In the genomic region with DNA sequence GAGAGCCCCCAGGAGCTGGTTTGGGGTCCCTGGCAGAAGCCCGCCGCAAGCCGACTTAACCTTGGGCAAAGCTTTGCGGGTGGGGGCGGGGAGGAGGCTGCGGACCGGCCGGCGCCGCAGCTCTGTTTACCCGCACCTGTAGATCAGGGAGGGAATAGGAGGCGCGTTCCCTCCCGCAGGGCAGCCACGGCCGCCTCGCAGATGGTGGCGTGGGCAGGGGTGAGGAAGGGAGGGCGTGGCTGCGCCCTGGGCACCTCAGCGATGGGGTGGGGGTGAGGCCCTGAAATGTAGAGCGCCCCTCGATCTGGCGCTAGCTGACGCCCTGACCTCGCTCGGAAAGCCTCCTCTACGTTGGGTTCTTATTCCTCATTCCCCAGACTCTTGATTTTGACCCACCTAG, we compare ENCODE assay signal across 8 mouse cellular contexts. TPM values are rescaled to one million over a fixed set of nuclear protein-coding genes. Genes with fewer than 3 reads are reported as not detected.
DNase-seq lines count a peak whose midpoint lies in the region; ATAC-seq and TF ChIP-seq lines count a peak whose summit lies in the region.

No protein-coding gene starts in this region.

- H3K9ac ChIP-seq in heart, postnatal 0 days (replicated peaks; ENCODE audit: low read depth, low read length) = peak overlapping the region; percentile 59
- no peak overlapping the region for H3K9ac ChIP-seq in liver, postnatal 0 days (replicated peaks)

- H3K9me3 ChIP-seq in heart, postnatal 0 days (replicated peaks; ENCODE audit: control insufficient read depth, low read length) = no peaks in the 10 kb centered on the region
- no peaks in the 10 kb centered on the region for H3K9me3 ChIP-seq in liver, postnatal 0 days (ENCODE audit: low read length)

- no peak for TF ChIP-seq CTCF in heart, postnatal 0 days (IDR thresholded peaks at IDR 0.05; ENCODE audit: low read depth)
- TF ChIP-seq CTCF in liver, postnatal 0 days (IDR thresholded peaks at IDR 0.05; ENCODE audit: low read depth) = no peak

- ATAC-seq in heart, postnatal 0 days (ENCODE audit: insufficient read depth, low read depth) = no peak
- ATAC-seq in liver, postnatal 0 days = no peak

- peak overlapping the region; percentile 51 for H3K4me3 ChIP-seq in heart, postnatal 0 days (ENCODE audit: low read depth, low read length)
- H3K4me3 ChIP-seq in liver, postnatal 0 days (ENCODE audit: low read depth, low read length) = peak overlapping the region; percentile 46

- no peak for TF ChIP-seq EP300 in heart, postnatal 0 days (IDR thresholded peaks at IDR 0.05; ENCODE audit: low read depth)
- no peak for TF ChIP-seq EP300 in liver, postnatal 0 days (IDR thresholded peaks at IDR 0.05; ENCODE audit: low read depth)

- H3K27me3 ChIP-seq in heart, postnatal 0 days (ENCODE audit: control insufficient read depth, insufficient read depth, low read length) = peaks cover 71% of the 10 kb centered on the region
- peaks cover 51% of the 10 kb centered on the region for H3K27me3 ChIP-seq in liver, postnatal 0 days (ENCODE audit: insufficient read depth, low read length)
- peaks cover 2% of the 10 kb centered on the region; the same call in 1 of the 2 replicates for H3K27me3 ChIP-seq in splenic B cell, adult 2 months (ENCODE audit: control insufficient read depth, insufficient read depth, low read length, poor library complexity, severe bottlenecking)

- H3K4me1 ChIP-seq in heart, postnatal 0 days (ENCODE audit: control insufficient read depth, insufficient read depth) = peaks cover 5% of the 10 kb centered on the region; the same call in 1 of the 2 replicates
- H3K4me1 ChIP-seq in liver, postnatal 0 days (ENCODE audit: insufficient read depth) = peaks cover 12% of the 10 kb centered on the region; the same call in 1 of the 2 replicates

- H3K4me2 ChIP-seq in heart, postnatal 0 days (ENCODE audit: low read depth, low read length) = peak overlapping the region; percentile 79
- peak overlapping the region; percentile 77 for H3K4me2 ChIP-seq in liver, postnatal 0 days (ENCODE audit: low read depth, low read length)

- no peak overlapping the region for H3K27ac ChIP-seq in heart, postnatal 0 days (ENCODE audit: low read depth)
- H3K27ac ChIP-seq in liver, postnatal 0 days (ENCODE audit: low read depth) = no peak overlapping the region

- 6% methylated on average over 27 of the region's 28 CpGs for WGBS in heart, postnatal 0 days
- WGBS in liver, postnatal 0 days (ENCODE audit: insufficient replicate concordance) = 2% methylated on average over 28 of the region's 28 CpGs

- H3K36me3 ChIP-seq in heart, postnatal 0 days (replicated peaks; ENCODE audit: control insufficient read depth, insufficient read depth, low read length) = no peaks in the 10 kb centered on the region
- no peaks in the 10 kb centered on the region for H3K36me3 ChIP-seq in liver, postnatal 0 days (replicated peaks; ENCODE audit: insufficient read depth, low read length)
- no peaks in the 10 kb centered on the region for H3K36me3 ChIP-seq in splenic B cell, adult 2 months (ENCODE audit: control insufficient read depth, insufficient read depth, low read length, poor library complexity, severe bottlenecking)

- DNase-seq in embryo, embryonic 11 days = peak; percentile 40
- no peak for DNase-seq in embryo, embryonic 10 days (ENCODE audit: low spot score)
- peak; percentile 36 for DNase-seq in thymus, postnatal 4 days
- no peak for DNase-seq in thymus, adult 18-20 months
- DNase-seq in heart, postnatal 0 days (ENCODE audit: low spot score) = no peak
- no peak for DNase-seq in liver, postnatal 0 days
- DNase-seq in splenic B cell, adult 2 months (ENCODE audit: low read depth, low spot score) = peak; percentile 31
- no peak for DNase-seq in spleen, postnatal 14 days (ENCODE audit: low spot score in 2 of 2)

RNA-seq across cellular contexts. Expression of gene Spock2, which starts 1.4 kb away (rescaled TPM):
- total RNA-seq in heart, postnatal 0 days (2014; rRNA removed; ENCODE audit: low replicate concordance) = 18.3 and 18.4 TPM in 2 replicates
- 5.2 and 5.7 TPM in 2 replicates for polyA plus RNA-seq in heart, postnatal 0 days (2015; fragmentation: Nextera tagmentation; extraction: Ambion mirVana)
- polyA plus RNA-seq in liver, postnatal 0 days (2015; fragmentation: Nextera tagmentation; extraction: Ambion mirVana) = 0.09 and 0.11 TPM in 2 replicates

Comparison
In these comparisons a context has a peak if more than half of its experiments do, and no peak if none do; other contexts are left out.
1. DNase-seq: peak in embryo, embryonic 11 days (single experiment), thymus, postnatal 4 days (single experiment) and splenic B cell, adult 2 months (single experiment); none in embryo, embryonic 10 days (single experiment), thymus, adult 18-20 months (0 of 2), heart, postnatal 0 days (single experiment), liver, postnatal 0 days (single experiment) and spleen, postnatal 14 days (0 of 2).